Mouse (Mus musculus): ENCODE results near the gene 1700037H04Rik. TPM values are rescaled to one million over a fixed set of nuclear protein-coding genes. Genes with fewer than 3 reads are reported as not detected.
"Not testable (repeated sequence)": the region's sequence is repeated elsewhere in the genome, so short reads cannot be mapped to it uniquely, and the experiment has no call there.

1700037H04Rik gene
- polyA plus RNA-seq, 1 experiment from 2014 or later: 59.5 TPM

DNA sequence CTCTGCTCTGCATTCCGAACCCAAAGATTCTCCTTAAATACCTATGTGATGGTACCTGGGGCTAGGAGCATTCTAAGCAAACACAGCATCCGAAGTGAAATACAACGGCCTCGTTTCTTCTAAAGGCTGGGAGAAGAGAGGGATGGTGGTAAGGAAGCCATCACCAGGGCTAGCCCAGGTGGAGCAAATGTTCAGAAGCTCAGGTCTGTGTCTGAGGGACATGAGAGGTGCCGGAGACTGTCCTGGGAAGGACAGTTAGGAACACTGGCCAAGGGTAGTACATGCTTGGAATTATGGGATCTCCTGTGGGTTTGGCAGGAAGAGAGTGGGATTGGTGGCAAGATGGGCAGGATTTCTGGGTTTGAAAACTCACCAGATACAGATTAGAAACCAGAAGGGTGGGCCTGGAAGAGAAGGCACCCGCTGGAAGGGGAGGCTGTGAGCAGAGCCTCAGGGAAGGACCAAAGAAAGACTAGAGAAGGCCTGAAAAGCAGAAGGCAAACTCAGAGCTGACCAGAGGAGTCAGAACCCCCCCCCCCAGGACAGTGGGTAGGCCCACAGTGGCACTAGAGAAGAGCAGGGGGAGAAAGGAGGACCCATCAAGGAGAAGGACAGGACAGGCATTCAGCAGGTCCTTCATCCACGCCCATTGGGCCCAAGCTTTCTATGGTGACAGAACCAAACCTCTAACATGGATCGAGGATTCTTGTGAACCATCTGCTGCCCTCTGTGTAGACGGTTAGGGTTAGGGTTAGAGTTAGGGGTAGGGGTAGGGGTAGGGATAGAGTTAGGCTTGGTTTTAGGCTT, 34.5 kb downstream of the 1700037H04Rik start:
- no peak overlapping the region for H3K27ac ChIP-seq
- ATAC-seq (replicated peaks; ENCODE audit: insufficient number of reproducible peaks, insufficient read depth, low FRiP score, low read depth): no peak

GRCm38 (mm10) chr2:131124166-131124565, 35.7 kb downstream of the 1700037H04Rik start:
- Histone ChIP-seq H3K27ac (peak overlapping the region; percentile 56; the same call in 1 of the 2 replicates), H3K36me3 (no peaks in the 10 kb centered on the region), H3K9me3 (replicated peaks) (no peaks in the 10 kb centered on the region), H3K4me2 (no peak overlapping the region), H3K4me3 (no peak overlapping the region), H3K4me1 (replicated peaks) (peaks cover 18% of the 10 kb centered on the region), H3K27me3 (no peaks in the 10 kb centered on the region), H3K9ac (no peak overlapping the region)
- no peak for ATAC-seq (replicated peaks; ENCODE audit: insufficient number of reproducible peaks, insufficient read depth, low FRiP score, low read depth)
- 49% methylated on average over 3 of the region's 3 CpGs for WGBS

More for the DNA sequence above, 34.5 kb downstream of the 1700037H04Rik start:
- H3K4me2 ChIP-seq: no peak overlapping the region
- H3K36me3 ChIP-seq: no peaks in the 10 kb centered on the region
- no peaks in the 10 kb centered on the region for H3K27me3 ChIP-seq
- H3K4me1 ChIP-seq (replicated peaks): peaks cover 18% of the 10 kb centered on the region
- 89% methylated on average over 9 of the region's 9 CpGs for WGBS
- H3K9ac ChIP-seq: no peak overlapping the region
- H3K4me3 ChIP-seq: no peak overlapping the region
- no peaks in the 10 kb centered on the region for H3K9me3 ChIP-seq (replicated peaks)

DNA sequence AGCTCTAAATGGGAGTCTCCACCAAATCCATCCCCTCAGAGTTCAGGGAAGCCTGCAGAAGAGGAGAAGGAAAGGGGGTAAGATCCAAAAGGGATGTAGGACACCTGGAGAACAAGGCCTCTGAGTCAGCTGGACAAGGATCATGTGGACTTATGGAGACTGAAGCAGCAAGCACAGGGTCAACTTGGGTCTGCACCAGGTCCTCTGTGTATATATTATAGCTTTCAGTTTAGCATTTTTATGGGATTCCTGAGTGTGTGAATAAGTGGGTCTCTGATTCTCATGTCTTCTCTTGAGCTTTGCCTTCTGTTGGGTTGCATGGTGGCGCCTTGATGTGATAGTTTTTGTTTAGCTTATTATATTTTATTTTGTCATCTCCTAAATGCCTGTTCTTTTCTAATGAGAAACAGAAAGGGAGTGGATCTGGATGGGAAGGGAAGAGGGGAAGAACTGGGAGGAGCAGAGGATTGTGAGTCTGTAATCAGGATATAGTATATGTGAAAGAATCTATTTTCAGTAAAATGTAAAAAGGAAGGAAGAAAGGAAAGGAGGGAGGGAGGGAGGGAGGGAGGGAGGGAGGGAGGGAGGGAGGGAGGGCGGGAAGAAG, 40.8 kb downstream of the 1700037H04Rik start:
- no peak overlapping the region for H3K27ac ChIP-seq
- no peak overlapping the region for H3K4me2 ChIP-seq
- ATAC-seq (replicated peaks; ENCODE audit: insufficient number of reproducible peaks, insufficient read depth, low FRiP score, low read depth): no peak
- no peak overlapping the region for H3K9ac ChIP-seq
- H3K4me3 ChIP-seq: no peak overlapping the region
- no peaks in the 10 kb centered on the region for H3K36me3 ChIP-seq
- no peaks in the 10 kb centered on the region for H3K9me3 ChIP-seq (replicated peaks)
- WGBS: 68% methylated on average over 2 of the region's 2 CpGs
- no peaks in the 10 kb centered on the region for H3K27me3 ChIP-seq
- no peaks in the 10 kb centered on the region for H3K4me1 ChIP-seq (replicated peaks)

DNA sequence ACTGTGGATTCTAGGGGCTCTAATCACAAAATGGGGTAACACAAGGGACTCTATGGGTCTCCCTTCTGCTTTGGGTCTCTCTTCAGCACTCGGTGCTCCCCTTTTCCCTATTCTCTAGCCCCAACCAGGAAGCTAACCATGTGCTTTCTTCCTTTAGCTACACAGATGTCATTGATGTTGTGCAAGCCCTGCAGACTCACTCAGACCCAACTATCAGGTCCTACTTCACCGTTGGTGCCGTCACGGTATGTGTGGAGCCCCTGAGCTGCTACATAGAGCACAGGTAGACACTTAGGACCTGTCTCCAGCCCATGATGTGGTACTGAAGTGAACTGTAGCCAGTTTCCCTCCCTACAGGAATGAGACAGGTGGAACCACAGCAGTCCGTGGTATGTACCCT, 53.9 kb downstream of the 1700037H04Rik start:
- H3K36me3 ChIP-seq: no peaks in the 10 kb centered on the region
- H3K4me2 ChIP-seq: no peak overlapping the region
- H3K4me3 ChIP-seq: no peak overlapping the region
- no peak overlapping the region for H3K27ac ChIP-seq
- peaks cover 13% of the 10 kb centered on the region; the same call in 1 of the 2 replicates for H3K4me1 ChIP-seq (replicated peaks)
- H3K27me3 ChIP-seq: no peaks in the 10 kb centered on the region
- WGBS: 82% methylated on average over 5 of the region's 5 CpGs
- H3K9ac ChIP-seq: no peak overlapping the region
- H3K9me3 ChIP-seq (replicated peaks): no peaks in the 10 kb centered on the region
- ATAC-seq (replicated peaks; ENCODE audit: insufficient number of reproducible peaks, insufficient read depth, low FRiP score, low read depth): no peak

DNA sequence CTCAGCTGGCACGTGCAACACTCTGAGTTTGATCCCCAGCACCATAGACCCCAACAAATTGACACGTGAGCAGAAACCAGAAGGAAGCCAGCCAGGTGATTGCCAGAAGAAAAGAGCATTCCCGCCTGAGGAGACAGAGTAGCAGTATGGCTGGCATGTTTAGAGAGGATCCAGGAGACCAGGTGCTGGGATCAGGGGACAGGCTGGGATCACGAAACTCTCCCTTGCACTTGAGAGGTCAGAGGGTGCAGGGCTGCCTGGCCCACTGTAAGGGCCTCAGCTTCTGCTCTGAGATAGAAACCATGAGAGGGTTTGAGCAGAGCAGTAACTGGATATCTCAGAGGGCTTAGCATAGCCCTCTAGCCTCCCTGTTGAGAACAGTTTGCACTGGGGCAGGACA, 54.8 kb downstream of the 1700037H04Rik start:
- H3K9me3 ChIP-seq (replicated peaks); H3K4me2 ChIP-seq; H3K27ac ChIP-seq; H3K36me3 ChIP-seq; H3K4me3 ChIP-seq; ATAC-seq (replicated peaks; ENCODE audit: insufficient number of reproducible peaks, insufficient read depth, low FRiP score, low read depth); H3K27me3 ChIP-seq; H3K9ac ChIP-seq: not testable (repeated sequence)
- H3K4me1 ChIP-seq (replicated peaks): peaks cover 13% of the 10 kb centered on the region; the same call in 1 of the 2 replicates
- 78% methylated on average over 4 of the region's 4 CpGs for WGBS

DNA sequence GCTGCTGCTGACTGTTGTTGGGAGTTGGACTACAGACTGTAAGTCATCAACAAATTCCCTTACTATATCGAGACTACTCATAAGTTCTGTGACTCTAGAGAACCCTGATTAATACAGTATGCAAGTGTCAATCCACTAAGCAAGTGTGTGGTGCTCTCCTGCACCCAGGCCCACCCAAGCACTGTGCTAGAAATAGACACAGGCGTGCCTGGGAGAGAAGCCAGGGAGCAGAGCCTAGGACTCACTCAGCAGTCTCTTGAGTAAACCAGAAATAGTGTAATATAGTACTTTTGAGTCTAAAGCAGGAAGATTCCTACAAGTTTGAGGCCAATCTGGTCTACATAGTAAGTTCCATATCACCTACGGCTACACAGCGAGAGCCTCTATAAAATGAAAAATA, 55.9 kb downstream of the 1700037H04Rik start:
- Histone ChIP-seq H3K27me3 (no peaks in the 10 kb centered on the region), H3K9ac (no peak overlapping the region), H3K4me3 (no peak overlapping the region), H3K4me2 (no peak overlapping the region), H3K27ac (peak overlapping the region; percentile 57), H3K4me1 (replicated peaks) (peaks cover 13% of the 10 kb centered on the region; the same call in 1 of the 2 replicates), H3K36me3 (no peaks in the 10 kb centered on the region), H3K9me3 (replicated peaks) (no peaks in the 10 kb centered on the region)
- no peak; the same call in 1 of the 2 replicates for ATAC-seq (replicated peaks; ENCODE audit: insufficient number of reproducible peaks, insufficient read depth, low FRiP score, low read depth)
- WGBS: 52% methylated on average over 4 of the region's 4 CpGs

DNA sequence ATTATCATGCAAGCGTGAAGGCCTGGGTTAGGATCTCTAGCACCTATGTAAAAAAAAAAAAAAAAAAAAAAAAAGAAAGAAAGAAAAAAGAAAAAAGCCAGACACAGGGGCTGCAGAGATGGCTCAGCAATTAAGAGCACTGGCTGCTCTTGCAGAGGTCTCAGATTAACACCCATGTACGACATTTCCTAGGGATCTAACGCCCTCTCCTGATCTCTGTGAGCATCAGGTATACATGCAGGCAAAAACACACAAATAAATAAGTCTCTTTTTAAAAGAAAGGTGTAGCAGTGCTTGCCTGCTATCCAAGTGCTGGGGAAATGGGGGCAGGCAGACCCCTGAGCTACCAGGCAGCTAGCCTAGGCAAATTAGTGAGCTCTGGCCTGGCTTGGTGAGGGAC, 58.4 kb downstream of the 1700037H04Rik start:
- H3K27me3 ChIP-seq: no peaks in the 10 kb centered on the region
- no peak overlapping the region for H3K27ac ChIP-seq
- H3K9ac ChIP-seq: no peak overlapping the region
- no peak overlapping the region for H3K4me2 ChIP-seq
- peaks cover 16% of the 10 kb centered on the region for H3K4me1 ChIP-seq (replicated peaks)
- no peak overlapping the region for H3K4me3 ChIP-seq
- H3K36me3 ChIP-seq: no peaks in the 10 kb centered on the region
- no peaks in the 10 kb centered on the region for H3K9me3 ChIP-seq (replicated peaks)
- 48% methylated on average over 3 of the region's 3 CpGs for WGBS
- no peak for ATAC-seq (replicated peaks; ENCODE audit: insufficient number of reproducible peaks, insufficient read depth, low FRiP score, low read depth)

- 78% methylated on average over 4 of the region's 4 CpGs for WGBS
- no peak overlapping the region for H3K4me2 ChIP-seq
These were observed 62.8 kb downstream of the 1700037H04Rik start for GRCm38 (mm10) chr2:131097087-131097486.

More at GRCm38 (mm10) chr2:131097087-131097486, 62.8 kb downstream of the 1700037H04Rik start:
- Histone ChIP-seq H3K9ac (no peak overlapping the region), H3K4me3 (no peak overlapping the region), H3K9me3 (replicated peaks) (no peaks in the 10 kb centered on the region), H3K36me3 (no peaks in the 10 kb centered on the region), H3K27ac (peak overlapping the region; percentile 77; the same call in 1 of the 2 replicates), H3K4me1 (replicated peaks) (peaks cover 8% of the 10 kb centered on the region), H3K27me3 (no peaks in the 10 kb centered on the region)
- no peak for ATAC-seq (replicated peaks; ENCODE audit: insufficient number of reproducible peaks, insufficient read depth, low FRiP score, low read depth)

Other genes starting within 250 kb of the 1700037H04Rik start
- gene Gfra4, start 117.0 kb downstream of the 1700037H04Rik start, polyA plus RNA-seq (2015; fragmentation: Nextera tagmentation; extraction: Ambion mirVana): 2.8 and 4.7 TPM in 2 replicates
- gene Adam33, start 96.3 kb downstream of the 1700037H04Rik start, polyA plus RNA-seq (2015; fragmentation: Nextera tagmentation; extraction: Ambion mirVana): 13.5 and 16.5 TPM in 2 replicates
- gene Siglec1, start 73.3 kb downstream of the 1700037H04Rik start, polyA plus RNA-seq (2015; fragmentation: Nextera tagmentation; extraction: Ambion mirVana): 0.43 and 0.61 TPM in 2 replicates
- 10.0 and 11.4 TPM in 2 replicates for gene Hspa12b, start 32.8 kb downstream of the 1700037H04Rik start, polyA plus RNA-seq (2015; fragmentation: Nextera tagmentation; extraction: Ambion mirVana)
- gene Gm11037, start 26.6 kb downstream of the 1700037H04Rik start, polyA plus RNA-seq (2015; fragmentation: Nextera tagmentation; extraction: Ambion mirVana): not detected in 2 replicates
- 7.5 and 10.7 TPM in 2 replicates for gene Cenpb, start 20.0 kb upstream of the 1700037H04Rik start, polyA plus RNA-seq (2015; fragmentation: Nextera tagmentation; extraction: Ambion mirVana)
- gene Cdc25b, start 26.9 kb upstream of the 1700037H04Rik start, polyA plus RNA-seq (2015; fragmentation: Nextera tagmentation; extraction: Ambion mirVana): 49.9 and 61.4 TPM in 2 replicates
- gene Spef1, start 27.2 kb upstream of the 1700037H04Rik start, polyA plus RNA-seq (2015; fragmentation: Nextera tagmentation; extraction: Ambion mirVana): 1.9 and 2.0 TPM in 2 replicates
- gene Ap5s1, start 47.0 kb upstream of the 1700037H04Rik start, polyA plus RNA-seq (2015; fragmentation: Nextera tagmentation; extraction: Ambion mirVana): 35.5 and 40.2 TPM in 2 replicates
- 21.9 and 26.0 TPM in 2 replicates for gene Mavs, start 74.0 kb upstream of the 1700037H04Rik start, polyA plus RNA-seq (2015; fragmentation: Nextera tagmentation; extraction: Ambion mirVana)
- gene Pank2, start 102.4 kb upstream of the 1700037H04Rik start, polyA plus RNA-seq (2015; fragmentation: Nextera tagmentation; extraction: Ambion mirVana): 24.2 and 24.4 TPM in 2 replicates
- 2.0 and 2.3 TPM in 2 replicates for gene Rnf24, start 192.8 kb upstream of the 1700037H04Rik start, polyA plus RNA-seq (2015; fragmentation: Nextera tagmentation; extraction: Ambion mirVana)

Measured in heart, embryonic 15.5 days (tissue).